7 mouse cellular contexts compared by ENCODE assay signal in the genomic region with DNA sequence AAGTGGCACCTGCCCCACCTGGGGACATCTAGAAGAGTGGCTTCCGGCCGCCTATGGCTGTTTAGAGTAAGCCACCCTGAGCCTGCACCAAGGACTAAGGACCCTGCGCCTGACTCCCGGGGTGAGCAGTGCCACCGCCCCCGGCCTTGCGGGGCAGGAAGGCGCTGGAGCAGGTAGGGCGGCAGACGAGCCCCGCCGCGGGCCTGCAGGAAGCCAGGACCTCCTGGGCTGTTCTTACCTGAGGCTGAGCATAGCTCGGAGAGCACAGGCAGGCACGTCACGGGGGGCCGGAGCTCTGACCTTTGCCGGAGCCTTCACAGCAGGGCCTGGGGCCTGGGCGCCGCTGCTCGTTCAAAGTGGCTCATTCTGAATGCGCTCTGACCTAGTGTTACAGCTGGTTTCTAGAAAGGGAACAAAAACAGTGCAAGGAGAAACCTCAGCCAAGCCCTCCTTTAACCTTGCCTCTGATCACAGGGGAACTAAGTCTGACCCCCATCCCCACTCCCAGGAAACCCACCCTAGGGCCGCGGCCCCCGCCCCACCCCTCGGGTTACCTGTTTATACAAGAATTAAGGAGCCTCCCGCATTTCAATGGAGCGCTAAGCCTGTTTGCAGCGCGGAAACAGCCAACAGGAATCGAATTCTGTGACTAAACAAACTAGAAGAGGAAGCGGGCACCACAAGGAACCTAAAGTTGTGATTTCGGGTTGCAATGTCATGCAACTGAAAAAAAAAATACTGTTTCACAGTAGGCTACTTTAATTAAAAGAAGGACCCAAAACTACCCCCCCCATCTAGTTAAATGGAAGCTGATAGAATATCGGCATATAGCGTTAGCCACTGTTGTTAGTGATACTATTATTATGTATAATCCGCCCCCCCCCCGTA. TPM values are rescaled to one million over a fixed set of nuclear protein-coding genes. Genes with fewer than 3 reads are reported as not detected.
A peak's percentile ranks its signal among the peaks of the same experiment; 100 is the strongest.
DNase-seq lines count a peak whose midpoint lies in the region; ATAC-seq and TF ChIP-seq lines count a peak whose summit lies in the region.

No protein-coding gene starts in this region.

- ATAC-seq in megakaryocyte-erythroid progenitor cell, adult 5-6 weeks (replicated peaks; ENCODE audit: low FRiP score, low TSS enrichment, poor library complexity, severe bottlenecking) = no peak

- TF ChIP-seq POLR2A in brain, embryonic 14.5 days (IDR thresholded peaks at IDR 0.05; ENCODE audit: borderline replicate concordance, extremely low read depth, insufficient read depth, insufficient read length, poor library complexity, severe bottlenecking) = no peak

- H3K9me3 ChIP-seq in ES-E14 (ENCODE audit: control insufficient read depth, insufficient read depth, low read depth, low read length) = no peaks in the 10 kb centered on the region
- H3K9me3 ChIP-seq in heart, embryonic 10.5 days = no peaks in the 10 kb centered on the region

- peaks cover 33% of the 10 kb centered on the region for H3K27me3 ChIP-seq in heart, embryonic 10.5 days (ENCODE audit: insufficient read depth, poor library complexity, severe bottlenecking)

- in situ Hi-C loops in ES-E14 (cut with MboI; ENCODE audit: low sequenced_read_pairs in 2 of 2, unreplicated experiment in 2 of 2) = no loop called here

- no peak for TF ChIP-seq CTCF in brain, embryonic 14.5 days (IDR thresholded peaks at IDR 0.05; ENCODE audit: borderline replicate concordance, extremely low read depth, insufficient read depth, insufficient read length)

- H3K4me1 ChIP-seq in ES-E14 (ENCODE audit: control insufficient read depth in 2 of 2, insufficient read depth in 2 of 2, low read length in 2 of 2, poor library complexity in 1 of 2) = peaks cover 4 to 6% of the 10 kb centered on the region in 2 experiments; a peak in 3 of 4 replicates
- H3K4me1 ChIP-seq in heart, embryonic 10.5 days = peaks cover 17% of the 10 kb centered on the region; the same call in 1 of the 2 replicates

- no peaks in the 10 kb centered on the region for H3K36me3 ChIP-seq in ES-E14 (ENCODE audit: control insufficient read depth, insufficient read depth, low read length, poor library complexity, severe bottlenecking)
- no peaks in the 10 kb centered on the region for H3K36me3 ChIP-seq in heart, embryonic 10.5 days

- H3K27ac ChIP-seq in ES-E14 (ENCODE audit: insufficient read depth, low read depth, low read length, poor library complexity, severe bottlenecking) = peak overlapping the region; percentile 89
- H3K27ac ChIP-seq in heart, embryonic 10.5 days = peak overlapping the region; percentile 65

- 10% methylated on average over 37 of the region's 37 CpGs for WGBS in heart, embryonic 10.5 days

- peak; percentile 77 for DNase-seq in ES-E14 (ENCODE audit: low read depth, low spot score)
- DNase-seq in brain, embryonic 14.5 days (ENCODE audit: low read depth) = peak; percentile 42
- no peak for DNase-seq in heart, embryonic 10.5 days (ENCODE audit: low spot score)
- peak; percentile 59 to 72 for DNase-seq in kidney, adult 8-10 months
- DNase-seq in lung, postnatal 10 days = peak; percentile 34
- peak; percentile 62 for DNase-seq in ovary, postnatal 36 days (ENCODE audit: low spot score)

- peak overlapping the region; percentile 84 for H3K9ac ChIP-seq in ES-E14 (ENCODE audit: insufficient read depth, low read depth, low read length, poor library complexity, severe bottlenecking)

- H3K4me3 ChIP-seq in ES-E14 (ENCODE audit: insufficient read depth in 1 of 2, low read depth in 1 of 2, low read length in 2 of 2, poor library complexity in 1 of 2, severe bottlenecking in 1 of 2) = peak overlapping the region; percentile 63 to 76
- H3K4me3 ChIP-seq in heart, embryonic 10.5 days = peak overlapping the region; percentile 69

TF ChIP-seq in ES-E14, 5 proteins besides CTCF, POLR2A, EP300 and RAD21:
- TF ChIP-seq HCFC1 (IDR thresholded peaks at IDR 0.05; ENCODE audit: borderline replicate concordance, insufficient read depth, low read length) (no peak), CHD2 (IDR thresholded peaks at IDR 0.05; ENCODE audit: low read depth, low read length) (no peak), ZC3H11A (IDR thresholded peaks at IDR 0.05; ENCODE audit: borderline replicate concordance, low read depth, low read length) (no peak), ZNF384 (IDR thresholded peaks at IDR 0.05; ENCODE audit: low read depth, low read length) (no peak), MAFK (IDR thresholded peaks at IDR 0.05; ENCODE audit: insufficient read depth, low read depth, low read length) (no peak)

RNA-seq across cellular contexts. Expression of a gene that starts 21.4 kb away (rescaled TPM):
- total RNA-seq in ES-E14 (2012; rRNA removed) = 13.4 and 21.1 TPM in 2 replicates
- 1.4 and 3.7 TPM in 2 replicates for polyA plus RNA-seq in brain, embryonic 14.5 days (2012; rRNA removed)
- polyA plus RNA-seq in heart, embryonic 10.5 days (2016; fragmentation: Nextera tagmentation; extraction: Ambion mirVana) = 1.5 and 3.6 TPM in 2 replicates
- total RNA-seq in megakaryocyte-erythroid progenitor cell, adult 5-6 weeks (2014; fragmentation: Nextera tagmentation) = 0.17 and 0.42 TPM in 2 replicates
- 0.61 TPM in 1 of 2 replicates, not detected in the other for total RNA-seq in megakaryocyte-erythroid progenitor cell, adult 5-6 weeks (2017)
